Mouse (Mus musculus) urinary bladder, postnatal 25 days (tissue): ENCODE data around the gene Pla2g2c.

Experiments used
- DNase-seq: peaks from one replicate; pipeline ENCODE4 v3.0.0; 2022; ENCODE audit warnings: low spot score

Pla2g2c gene

GRCm38 (mm10) chr4:138724354-138725126 is at the start of gene Pla2g2c:
Pla2g2c (plus strand) TSS chr4:138724792.
- no peak for DNase-seq

GRCm38 (mm10) chr4:138676480-138676879 is 48.1 kb upstream of the Pla2g2c start:
- peak; percentile 6 for DNase-seq

GRCm38 (mm10) chr4:138677579-138677978 is 47.0 kb upstream of the Pla2g2c start:
- DNase-seq: no peak

GRCm38 (mm10) chr4:138680124-138680523 is 44.5 kb upstream of the Pla2g2c start:
- DNase-seq: no peak

- no peak for DNase-seq
Measured at GRCm38 (mm10) chr4:138682760-138683159, 41.8 kb upstream of the Pla2g2c start.

GRCm38 (mm10) chr4:138685813-138686212 is 38.8 kb upstream of the Pla2g2c start:
- no peak for DNase-seq

GRCm38 (mm10) chr4:138689094-138689512 is 35.5 kb upstream of the Pla2g2c start:
- no peak for DNase-seq

- no peak for DNase-seq
Measured at GRCm38 (mm10) chr4:138690561-138690960, 34.0 kb upstream of the Pla2g2c start.

GRCm38 (mm10) chr4:138691443-138692181 is 33.0 kb upstream of the Pla2g2c start:
- DNase-seq: no peak

GRCm38 (mm10) chr4:138693043-138693692 is 31.4 kb upstream of the Pla2g2c start:
- no peak for DNase-seq

GRCm38 (mm10) chr4:138696720-138697119 is 27.9 kb upstream of the Pla2g2c start:
- no peak for DNase-seq

- DNase-seq: no peak
Measured at GRCm38 (mm10) chr4:138697166-138697860, 27.3 kb upstream of the Pla2g2c start.

- DNase-seq: no peak
Measured at GRCm38 (mm10) chr4:138698296-138698695, 26.3 kb upstream of the Pla2g2c start.

- peak; percentile 52 for DNase-seq
Measured at GRCm38 (mm10) chr4:138700184-138700982, 24.2 kb upstream of the Pla2g2c start.

GRCm38 (mm10) chr4:138701111-138701510 is 23.5 kb upstream of the Pla2g2c start:
- no peak for DNase-seq

- no peak for DNase-seq
Measured at GRCm38 (mm10) chr4:138702031-138702430, 22.6 kb upstream of the Pla2g2c start.

- DNase-seq: no peak
Measured at GRCm38 (mm10) chr4:138702528-138702927, 22.1 kb upstream of the Pla2g2c start.

- DNase-seq: no peak
Measured at GRCm38 (mm10) chr4:138703591-138703990, 21.0 kb upstream of the Pla2g2c start.

- DNase-seq: no peak
Measured at GRCm38 (mm10) chr4:138704169-138704568, 20.4 kb upstream of the Pla2g2c start.

- DNase-seq: no peak
Measured at GRCm38 (mm10) chr4:138706620-138707019, 18.0 kb upstream of the Pla2g2c start.

- peak; percentile 67 for DNase-seq
Measured at GRCm38 (mm10) chr4:138708636-138709035, 16.0 kb upstream of the Pla2g2c start.
